Mouse (Mus musculus): ENCODE measurements around the gene St6galnac1. TPM values are rescaled to one million over a fixed set of nuclear protein-coding genes. Genes with fewer than 3 reads are reported as not detected.
"Not testable (repeated sequence)": the region's sequence is repeated elsewhere in the genome, so short reads cannot be mapped to it uniquely, and the experiment has no call there.

St6galnac1 gene
- polyA plus RNA-seq (2014; fragmentation: Nextera tagmentation; extraction: Ambion mirVana), result not detected in 2 replicates

DNA sequence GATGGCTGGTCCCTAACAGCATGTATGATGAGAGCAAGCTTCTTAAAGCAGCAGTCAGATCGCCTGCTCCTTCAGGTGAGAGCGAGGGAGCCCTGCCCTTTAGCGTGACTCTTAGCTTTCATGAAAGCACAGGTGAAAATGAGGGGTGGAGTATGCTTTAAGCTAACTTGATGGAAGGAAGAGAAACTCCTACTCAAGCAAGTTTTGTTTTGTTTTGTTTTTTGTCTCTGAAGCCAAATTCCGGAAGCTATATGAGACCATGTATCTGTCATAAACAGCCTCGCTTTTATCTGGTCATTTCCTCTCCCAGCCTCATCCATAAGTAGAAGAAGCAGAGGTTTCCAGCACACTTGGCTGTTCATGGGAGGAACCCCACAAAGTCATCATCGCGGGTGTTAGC lies at the start of gene St6galnac1:
Gene St6galnac1, minus strand, starts transcription at position 101 of the 400 bp plus-strand sequence.
- WGBS, result 70% methylated on average over 7 of the region's 7 CpGs
- no peaks in the 10 kb centered on the region for H3K4me1 ChIP-seq (ENCODE audit: control insufficient read depth in 2 of 2, insufficient read depth in 2 of 2, low read length in 2 of 2)
- no peak within 1 kb of the TSS for H3K27ac ChIP-seq (replicated peaks in 1 of 2; ENCODE audit: control insufficient read depth in 1 of 2, insufficient read depth in 1 of 2, low read depth in 2 of 2, low read length in 2 of 2)
- H3K9ac ChIP-seq (ENCODE audit: low read length), result no peak within 1 kb of the TSS
- H3K4me2 ChIP-seq (ENCODE audit: low read length), result no peak within 1 kb of the TSS
- no peaks in the 10 kb centered on the region for H3K9me3 ChIP-seq (ENCODE audit: control insufficient read depth, low read length)
- ATAC-seq (ENCODE audit: insufficient number of reproducible peaks, insufficient read depth, low FRiP score, low read depth), result no peak
- no peaks in the 10 kb centered on the region for H3K36me3 ChIP-seq (ENCODE audit: control insufficient read depth, insufficient read depth, low read length)
- H3K27me3 ChIP-seq (ENCODE audit: control insufficient read depth, insufficient read depth, low read length), result no peaks in the 10 kb centered on the region
- H3K4me3 ChIP-seq (ENCODE audit: control insufficient read depth in 1 of 2, insufficient read depth in 1 of 2, low read depth in 1 of 2, low read length in 2 of 2), result no peak within 1 kb of the TSS

DNA sequence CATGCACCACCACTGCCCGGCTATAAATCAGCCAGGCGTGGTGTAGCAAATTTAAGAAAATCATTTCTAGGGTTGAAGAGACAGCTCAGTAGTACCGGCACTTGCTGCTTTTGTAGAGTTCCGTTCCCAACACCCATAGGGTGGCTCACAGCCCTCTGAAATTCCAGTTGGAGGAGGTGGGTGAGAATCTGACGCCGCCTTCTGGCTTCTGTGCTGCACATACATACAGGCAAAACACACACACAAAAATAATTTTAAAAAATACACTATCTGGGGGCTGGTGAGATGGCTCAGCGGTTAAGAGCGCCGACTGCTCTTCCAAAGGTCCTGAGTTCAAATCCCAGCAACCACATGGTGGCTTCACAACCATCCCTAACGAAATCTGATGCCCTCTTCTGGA lies 48.6 kb upstream of the St6galnac1 start:
- not testable (repeated sequence) for ATAC-seq (ENCODE audit: insufficient number of reproducible peaks, insufficient read depth, low FRiP score, low read depth); H3K27ac ChIP-seq (replicated peaks in 1 of 2; ENCODE audit: control insufficient read depth in 1 of 2, insufficient read depth in 1 of 2, low read depth in 2 of 2, low read length in 2 of 2); H3K4me2 ChIP-seq (ENCODE audit: low read length); H3K9ac ChIP-seq (ENCODE audit: low read length); H3K9me3 ChIP-seq (ENCODE audit: control insufficient read depth, low read length); H3K4me3 ChIP-seq (ENCODE audit: control insufficient read depth in 1 of 2, insufficient read depth in 1 of 2, low read depth in 1 of 2, low read length in 2 of 2); H3K36me3 ChIP-seq (ENCODE audit: control insufficient read depth, insufficient read depth, low read length); H3K27me3 ChIP-seq (ENCODE audit: control insufficient read depth, insufficient read depth, low read length)
- 92% methylated on average over 10 of the region's 10 CpGs for WGBS
- peaks cover 41 to 64% of the 10 kb centered on the region in 2 experiments for H3K4me1 ChIP-seq (ENCODE audit: control insufficient read depth in 2 of 2, insufficient read depth in 2 of 2, low read length in 2 of 2)

DNA sequence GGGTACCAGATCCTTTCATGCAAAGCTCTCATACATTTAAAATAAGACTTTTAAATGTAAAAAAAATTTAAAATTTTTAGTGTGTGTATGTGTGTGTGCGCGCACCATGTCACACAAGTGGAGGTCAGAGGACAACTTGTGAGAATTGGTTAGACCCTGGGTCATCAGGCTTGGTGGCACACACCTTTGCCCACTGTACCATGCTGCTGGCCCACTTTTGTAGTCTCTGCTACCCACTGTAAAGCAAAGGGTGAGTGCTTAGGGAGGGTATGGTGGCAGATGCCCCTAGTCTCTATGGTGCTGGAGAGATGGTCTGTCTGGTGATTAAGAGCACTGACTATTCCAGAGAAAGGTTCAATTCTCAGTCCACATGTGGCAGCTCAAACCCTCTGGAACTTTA lies 47.9 kb upstream of the St6galnac1 start:
- no peak for ATAC-seq (ENCODE audit: insufficient number of reproducible peaks, insufficient read depth, low FRiP score, low read depth)
- Histone ChIP-seq H3K4me1 (ENCODE audit: control insufficient read depth in 2 of 2, insufficient read depth in 2 of 2, low read length in 2 of 2) (peaks cover 39 to 62% of the 10 kb centered on the region in 2 experiments), H3K27me3 (ENCODE audit: control insufficient read depth, insufficient read depth, low read length) (no peaks in the 10 kb centered on the region), H3K4me3 (ENCODE audit: control insufficient read depth in 1 of 2, insufficient read depth in 1 of 2, low read depth in 1 of 2, low read length in 2 of 2) (no peak overlapping the region), H3K9ac (ENCODE audit: low read length) (no peak overlapping the region), H3K36me3 (ENCODE audit: control insufficient read depth, insufficient read depth, low read length) (peaks cover 3% of the 10 kb centered on the region; the same call in 1 of the 2 replicates), H3K27ac (replicated peaks in 1 of 2; ENCODE audit: control insufficient read depth in 1 of 2, insufficient read depth in 1 of 2, low read depth in 2 of 2, low read length in 2 of 2) (no peak overlapping the region), H3K4me2 (ENCODE audit: low read length) (no peak overlapping the region), H3K9me3 (ENCODE audit: control insufficient read depth, low read length) (no peaks in the 10 kb centered on the region)
- 100% methylated on average over 2 of the region's 2 CpGs for WGBS

DNA sequence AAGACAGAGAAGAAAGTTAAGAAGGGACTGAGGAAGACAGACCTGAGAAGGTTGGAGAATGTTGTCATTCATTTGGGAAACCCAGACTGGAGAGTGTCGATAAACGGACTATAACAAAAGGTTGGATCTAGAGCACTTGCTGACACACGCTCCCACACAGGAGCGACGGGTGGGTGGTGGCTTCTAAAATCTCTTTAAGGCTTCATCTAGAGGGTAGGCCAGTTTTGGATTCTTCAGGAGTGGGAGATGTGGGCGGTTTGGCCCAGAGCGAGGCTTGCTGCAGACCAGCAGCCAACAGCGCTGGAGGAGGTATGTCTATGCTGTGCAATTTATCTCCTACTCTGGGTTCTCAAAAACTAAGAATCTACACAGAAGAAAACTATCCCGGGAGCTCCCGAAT lies 47.3 kb upstream of the St6galnac1 start:
- Histone ChIP-seq H3K4me3 (ENCODE audit: control insufficient read depth in 1 of 2, insufficient read depth in 1 of 2, low read depth in 1 of 2, low read length in 2 of 2) (no peak overlapping the region), H3K4me2 (ENCODE audit: low read length) (peak overlapping the region; percentile 47), H3K9me3 (ENCODE audit: control insufficient read depth, low read length) (no peaks in the 10 kb centered on the region), H3K4me1 (ENCODE audit: control insufficient read depth in 2 of 2, insufficient read depth in 2 of 2, low read length in 2 of 2) (peaks cover 39 to 59% of the 10 kb centered on the region in 2 experiments), H3K36me3 (ENCODE audit: control insufficient read depth, insufficient read depth, low read length) (peaks cover 3% of the 10 kb centered on the region; the same call in 1 of the 2 replicates), H3K27me3 (ENCODE audit: control insufficient read depth, insufficient read depth, low read length) (no peaks in the 10 kb centered on the region), H3K9ac (ENCODE audit: low read length) (peak overlapping the region; percentile 52; the same call in 1 of the 2 replicates), H3K27ac (replicated peaks in 1 of 2; ENCODE audit: control insufficient read depth in 1 of 2, insufficient read depth in 1 of 2, low read depth in 2 of 2, low read length in 2 of 2) (peak overlapping the region; percentile 89 to 91; a peak in 2 of 4 replicates)
- WGBS, result 87% methylated on average over 10 of the region's 10 CpGs
- ATAC-seq (ENCODE audit: insufficient number of reproducible peaks, insufficient read depth, low FRiP score, low read depth), result no peak

- peak overlapping the region; percentile 52; the same call in 1 of the 2 replicates for H3K9ac ChIP-seq (ENCODE audit: low read length)
- H3K27me3 ChIP-seq (ENCODE audit: control insufficient read depth, insufficient read depth, low read length), result no peaks in the 10 kb centered on the region
- no peak for ATAC-seq (ENCODE audit: insufficient number of reproducible peaks, insufficient read depth, low FRiP score, low read depth)
Observed at GRCm38 (mm10) chr11:116822215-116822614, 46.9 kb upstream of the St6galnac1 start.

DNA sequence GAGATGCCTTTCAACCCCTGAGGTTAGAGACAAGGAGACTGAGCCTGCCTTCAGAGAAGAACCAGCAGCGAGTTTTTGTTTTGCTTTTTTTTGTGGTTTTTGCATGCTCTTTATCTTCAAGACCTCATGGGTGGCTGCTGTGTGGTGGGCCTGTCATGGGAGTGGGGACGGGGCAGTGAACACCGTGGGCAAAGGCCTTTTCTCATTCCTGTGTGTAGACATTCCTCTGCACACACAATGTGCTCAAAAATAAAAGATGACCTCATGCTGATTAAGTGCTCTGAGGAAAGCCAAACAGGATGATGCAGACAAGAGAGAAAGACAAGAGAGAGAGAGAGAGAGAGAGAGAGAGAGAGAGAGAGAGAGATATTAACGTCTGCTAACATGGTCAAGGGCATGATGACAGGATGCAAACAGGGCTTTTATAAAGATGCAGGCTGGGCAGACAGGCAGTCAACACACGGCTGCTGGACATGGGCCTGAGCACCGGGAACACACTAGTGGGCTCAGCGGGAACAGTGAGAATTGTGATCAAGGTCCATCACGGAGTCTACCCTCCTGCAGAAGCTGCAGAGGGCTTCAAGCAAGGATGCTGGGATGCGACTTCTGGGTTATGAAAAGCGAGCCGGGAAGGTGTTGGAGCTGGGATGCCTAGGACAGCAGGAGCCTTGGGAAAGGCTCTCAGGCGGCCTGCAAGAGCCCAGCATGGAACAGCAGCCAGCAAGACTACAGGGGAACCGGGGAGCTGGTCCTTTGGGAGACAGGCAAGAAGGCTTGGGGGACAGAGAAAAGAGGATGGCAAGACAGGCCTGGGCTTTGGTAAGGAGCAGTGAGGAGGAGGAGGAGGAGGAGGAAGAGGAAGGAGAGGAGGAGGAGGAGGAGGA lies 46.0 kb upstream of the St6galnac1 start:
- Histone ChIP-seq H3K27me3 (ENCODE audit: control insufficient read depth, insufficient read depth, low read length) (no peaks in the 10 kb centered on the region), H3K9ac (ENCODE audit: low read length) (peak overlapping the region; percentile 52), H3K27ac (replicated peaks in 1 of 2; ENCODE audit: control insufficient read depth in 1 of 2, insufficient read depth in 1 of 2, low read depth in 2 of 2, low read length in 2 of 2) (peak overlapping the region; percentile 89 to 91), H3K4me2 (ENCODE audit: low read length) (peak overlapping the region; percentile 47), H3K4me3 (ENCODE audit: control insufficient read depth in 1 of 2, insufficient read depth in 1 of 2, low read depth in 1 of 2, low read length in 2 of 2) (peak overlapping the region; percentile 10 to 11; a peak in 3 of 4 replicates), H3K4me1 (ENCODE audit: control insufficient read depth in 2 of 2, insufficient read depth in 2 of 2, low read length in 2 of 2) (peaks cover 34 to 53% of the 10 kb centered on the region in 2 experiments), H3K9me3 (ENCODE audit: control insufficient read depth, low read length) (no peaks in the 10 kb centered on the region), H3K36me3 (ENCODE audit: control insufficient read depth, insufficient read depth, low read length) (peaks cover 3% of the 10 kb centered on the region; the same call in 1 of the 2 replicates)
- peak; percentile 57 for ATAC-seq (ENCODE audit: insufficient number of reproducible peaks, insufficient read depth, low FRiP score, low read depth)
- WGBS, result 22% methylated on average over 13 of the region's 13 CpGs

More at GRCm38 (mm10) chr11:116822215-116822614, 46.9 kb upstream of the St6galnac1 start:
- H3K4me1 ChIP-seq (ENCODE audit: control insufficient read depth in 2 of 2, insufficient read depth in 2 of 2, low read length in 2 of 2), result peaks cover 38 to 59% of the 10 kb centered on the region in 2 experiments
- 0 out of 4 replicates have a peak overlapping the region, but pooled peaks of 1 of the 2 experiments have one; percentile 4 for H3K4me3 ChIP-seq (ENCODE audit: control insufficient read depth in 1 of 2, insufficient read depth in 1 of 2, low read depth in 1 of 2, low read length in 2 of 2)
- no peaks in the 10 kb centered on the region for H3K9me3 ChIP-seq (ENCODE audit: control insufficient read depth, low read length)
- H3K36me3 ChIP-seq (ENCODE audit: control insufficient read depth, insufficient read depth, low read length), result peaks cover 3% of the 10 kb centered on the region; the same call in 1 of the 2 replicates
- H3K4me2 ChIP-seq (ENCODE audit: low read length), result peak overlapping the region; percentile 47
- 62% methylated on average over 10 of the region's 10 CpGs for WGBS
- H3K27ac ChIP-seq (replicated peaks in 1 of 2; ENCODE audit: control insufficient read depth in 1 of 2, insufficient read depth in 1 of 2, low read depth in 2 of 2, low read length in 2 of 2), result peak overlapping the region; percentile 89 to 91

- Histone ChIP-seq H3K36me3 (ENCODE audit: control insufficient read depth, insufficient read depth, low read length) (peaks cover 3% of the 10 kb centered on the region; the same call in 1 of the 2 replicates), H3K27ac (replicated peaks in 1 of 2; ENCODE audit: control insufficient read depth in 1 of 2, insufficient read depth in 1 of 2, low read depth in 2 of 2, low read length in 2 of 2) (peak overlapping the region; percentile 89 to 91), H3K9ac (ENCODE audit: low read length) (no peak overlapping the region), H3K4me3 (ENCODE audit: control insufficient read depth in 1 of 2, insufficient read depth in 1 of 2, low read depth in 1 of 2, low read length in 2 of 2) (no peak overlapping the region), H3K4me1 (ENCODE audit: control insufficient read depth in 2 of 2, insufficient read depth in 2 of 2, low read length in 2 of 2) (peaks cover 37 to 50% of the 10 kb centered on the region in 2 experiments), H3K9me3 (ENCODE audit: control insufficient read depth, low read length) (no peaks in the 10 kb centered on the region), H3K4me2 (ENCODE audit: low read length) (no peak overlapping the region), H3K27me3 (ENCODE audit: control insufficient read depth, insufficient read depth, low read length) (no peaks in the 10 kb centered on the region)
- no peak for ATAC-seq (ENCODE audit: insufficient number of reproducible peaks, insufficient read depth, low FRiP score, low read depth)
- WGBS, result 77% methylated on average over 5 of the region's 5 CpGs
Observed at GRCm38 (mm10) chr11:116819932-116820593, 44.8 kb upstream of the St6galnac1 start.

Measured in heart, embryonic 14.5 days (tissue).